Mouse (Mus musculus) G1E (cell line): ENCODE data around the gene Bach1. TPM values are rescaled to one million over a fixed set of nuclear protein-coding genes. Genes with fewer than 3 reads are reported as not detected.
A peak's percentile ranks its signal among the peaks of the same experiment; 100 is the strongest.

ENCODE experiments used
- ATAC-seq: 2 replicates; pipeline ENCODE4 v1.8.0; 2016; ENCODE audit warnings: mild to moderate bottlenecking; ENCODE audit not compliant: insufficient number of reproducible peaks, poor library complexity, low FRiP score, severe bottlenecking; ENCODE audit errors: extremely low read depth
- DNase-seq: peaks from one replicate; pipeline ENCODE4 v3.0.0; 2012; ENCODE audit warnings: low spot score
- H3K27me3 ChIP-seq: 2 replicates; pipeline ENCODE4 v1.6.1; 2012; ENCODE audit warnings: mild to moderate bottlenecking, low read length, inconsistent platforms; ENCODE audit not compliant: insufficient read depth
- H3K36me3 ChIP-seq: replicated peaks from 2 replicates; pipeline ENCODE3; 2012; ENCODE audit warnings: mild to moderate bottlenecking, inconsistent platforms
- H3K4me1 ChIP-seq: 2 replicates; pipeline ENCODE4 v1.6.1; 2012; ENCODE audit warnings: low read depth, low read length, inconsistent platforms, mixed read lengths; ENCODE audit not compliant: insufficient read depth
- H3K4me3 ChIP-seq: 2 replicates; pipeline ENCODE4 v1.5.1; 2012; ENCODE audit warnings: low read depth, mild to moderate bottlenecking, inconsistent platforms, low read length, moderate library complexity, mixed read lengths
- H3K9me3 ChIP-seq: replicated peaks from 2 replicates; pipeline ENCODE4 v1.6.1; 2012; ENCODE audit warnings: inconsistent platforms
- CTCF ChIP-seq: IDR thresholded peaks from 2 replicates; pipeline ENCODE4 v1.5.1; 2012; ENCODE audit warnings: low read depth, low read length, inconsistent platforms, mixed read lengths
- GATA1 ChIP-seq: IDR thresholded peaks from 2 replicates; pipeline ENCODE4 v1.6.1; 2012; ENCODE audit warnings: borderline replicate concordance, low read length, inconsistent platforms, mixed read lengths
- GATA2 ChIP-seq: IDR thresholded peaks from 2 replicates; pipeline ENCODE4 v1.6.1; 2012; ENCODE audit warnings: low read depth, low read length, inconsistent platforms, borderline replicate concordance
- POLR2AphosphoS5 ChIP-seq: IDR thresholded peaks from 2 replicates; pipeline ENCODE4 v1.6.1; 2012; ENCODE audit warnings: low read depth, low read length, inconsistent platforms; ENCODE audit not compliant: insufficient replicate concordance
- TAL1 ChIP-seq: conservative IDR thresholded peaks from 2 replicates; pipeline ENCODE4 v1.6.1; 2012; ENCODE audit warnings: low read depth, low read length, inconsistent platforms, mixed read lengths
- polyA plus RNA-seq: library from polyadenylated mRNA; stranded (reverse); fragments of >175 nt; gene quantifications from 2 replicates; pipeline ENCODE4 v1.2.3, GENCODE M21; 2012
- total RNA-seq, 2 experiments: library from RNA; stranded (forward) in 1 of 2; stranded (reverse) in 1 of 2; fragments of 200-1000 nt in 1 of 2; fragments of >200 nt in 1 of 2; fragmentation: Nextera tagmentation in 1 of 2; gene quantifications; 2 replicates each; pipeline ENCODE4 v1.2.3; 2014 to 2017

Bach1 gene
- total and polyA plus RNA-seq, 3 experiments = 4.9 to 32.5 (median 15.7) TPM

GRCm38 (mm10) chr16:87689225-87689624 lies 9.5 kb upstream of the Bach1 start:
- no peaks in the 10 kb centered on the region for H3K9me3 ChIP-seq
- TF ChIP-seq GATA1 (no peak), TAL1 (no peak), GATA2 (no peak), POLR2AphosphoS5 (no peak), CTCF (no peak)
- ATAC-seq (no peak), DNase-seq (no peak)
- H3K4me1 ChIP-seq = peaks cover 4% of the 10 kb centered on the region; the same call in 1 of the 2 replicates
- H3K27me3 ChIP-seq = peaks cover 31% of the 10 kb centered on the region
- no peaks in the 10 kb centered on the region for H3K36me3 ChIP-seq
- no peak overlapping the region for H3K4me3 ChIP-seq

- peaks cover 30% of the 10 kb centered on the region for H3K27me3 ChIP-seq
- TF ChIP-seq TAL1 (no peak), GATA1 (no peak), GATA2 (no peak), POLR2AphosphoS5 (no peak), CTCF (no peak)
- peaks cover 4% of the 10 kb centered on the region; the same call in 1 of the 2 replicates for H3K4me1 ChIP-seq
- no peak for ATAC-seq
- H3K4me3 ChIP-seq = no peak overlapping the region
- no peaks in the 10 kb centered on the region for H3K36me3 ChIP-seq
- DNase-seq = no peak
- no peaks in the 10 kb centered on the region for H3K9me3 ChIP-seq
Observed at GRCm38 (mm10) chr16:87690506-87690905, 8.2 kb upstream of the Bach1 start.

GRCm38 (mm10) chr16:87691102-87691501 lies 7.6 kb upstream of the Bach1 start:
- Histone ChIP-seq H3K9me3 (no peaks in the 10 kb centered on the region), H3K36me3 (no peaks in the 10 kb centered on the region), H3K27me3 (peaks cover 34% of the 10 kb centered on the region), H3K4me3 (no peak overlapping the region), H3K4me1 (peaks cover 4% of the 10 kb centered on the region; the same call in 1 of the 2 replicates)
- DNase-seq (no peak), ATAC-seq (no peak)
- no peak for TF ChIP-seq TAL1
- no peak for TF ChIP-seq POLR2AphosphoS5
- TF ChIP-seq CTCF = no peak
- no peak for TF ChIP-seq GATA2
- no peak for TF ChIP-seq GATA1

GRCm38 (mm10) chr16:87692591-87692990 lies 6.2 kb upstream of the Bach1 start:
- Histone ChIP-seq H3K4me1 (peaks cover 12% of the 10 kb centered on the region), H3K27me3 (peaks cover 39% of the 10 kb centered on the region), H3K36me3 (no peaks in the 10 kb centered on the region), H3K9me3 (no peaks in the 10 kb centered on the region), H3K4me3 (no peak overlapping the region)
- TF ChIP-seq POLR2AphosphoS5 = no peak
- TF ChIP-seq GATA2 = no peak
- no peak for TF ChIP-seq CTCF
- no peak for TF ChIP-seq TAL1
- TF ChIP-seq GATA1 = no peak
- no peak for ATAC-seq
- DNase-seq = no peak

GRCm38 (mm10) chr16:87697707-87698365 lies 909 bp upstream of the Bach1 start:
- ATAC-seq (no peak), DNase-seq (no peak)
- Histone ChIP-seq H3K4me3 (peak overlapping the region; percentile 87; the same call in 1 of the 2 replicates), H3K36me3 (no peaks in the 10 kb centered on the region), H3K9me3 (no peaks in the 10 kb centered on the region), H3K27me3 (peaks cover 24% of the 10 kb centered on the region), H3K4me1 (peaks cover 46% of the 10 kb centered on the region)
- TF ChIP-seq POLR2AphosphoS5 (no peak), GATA1 (no peak), CTCF (no peak), TAL1 (no peak), GATA2 (no peak)

- TF ChIP-seq GATA1 (no peak), CTCF (no peak), GATA2 (no peak), POLR2AphosphoS5 (no peak), TAL1 (no peak)
- Histone ChIP-seq H3K9me3 (no peaks in the 10 kb centered on the region), H3K4me3 (peak overlapping the region; percentile 87), H3K27me3 (peaks cover 12% of the 10 kb centered on the region), H3K36me3 (peaks cover 1% of the 10 kb centered on the region), H3K4me1 (peaks cover 57% of the 10 kb centered on the region)
- no peak for ATAC-seq
- DNase-seq = no peak
Observed at GRCm38 (mm10) chr16:87699306-87699692, 554 bp downstream of the Bach1 start.
